In the genomic region with DNA sequence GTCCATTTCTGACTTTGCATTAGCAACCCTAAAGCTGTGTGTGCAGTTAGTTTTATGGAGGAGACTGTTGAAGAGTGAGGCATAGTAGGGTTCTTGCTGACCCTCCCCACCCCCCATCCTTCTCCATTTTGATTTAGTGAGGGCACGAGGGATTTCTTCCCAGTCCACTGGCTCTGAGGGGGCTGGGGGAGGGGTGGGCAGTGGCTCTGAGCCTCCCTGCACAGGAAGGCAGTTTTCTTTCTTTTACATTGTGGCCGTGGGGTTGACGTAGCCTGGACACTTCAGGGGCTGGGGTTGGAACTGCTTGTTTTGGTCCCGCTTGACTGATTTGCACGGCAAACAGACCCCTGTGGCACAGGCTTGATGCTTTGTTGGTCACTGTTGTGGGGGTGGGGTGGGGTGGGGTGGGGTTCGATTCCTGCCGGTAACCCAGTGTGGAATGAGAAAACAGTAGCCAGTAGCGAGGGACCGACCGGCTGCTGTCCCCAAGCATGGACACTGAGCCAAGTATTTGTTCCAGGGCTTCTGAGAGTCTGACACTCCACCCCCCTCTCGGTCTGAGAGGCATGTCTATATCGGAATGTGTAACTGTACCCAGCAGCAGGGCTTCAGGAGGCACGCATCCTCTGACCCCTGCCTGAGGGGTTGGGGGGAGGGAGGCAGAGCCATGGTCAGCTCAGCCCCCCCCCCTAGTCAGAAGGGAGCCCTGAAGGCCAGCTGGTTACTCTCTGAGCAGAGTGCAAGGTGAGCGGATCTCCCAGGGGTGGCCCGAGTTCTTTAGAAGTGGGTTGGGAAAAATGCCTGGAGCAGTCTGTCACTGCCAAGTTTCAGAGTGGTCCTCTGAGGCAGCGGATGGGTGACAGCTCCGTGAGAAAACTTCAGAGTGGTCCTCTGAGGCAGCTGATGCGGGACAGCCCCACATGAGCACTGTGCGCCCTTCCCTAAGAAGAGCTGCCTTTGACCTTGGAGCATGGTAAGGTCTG, we compare ENCODE assay signal across 8 mouse cellular contexts. TPM values are rescaled to one million over a fixed set of nuclear protein-coding genes. Genes with fewer than 3 reads are reported as not detected.
DNase-seq lines count a peak whose midpoint lies in the region; ATAC-seq lines count a peak whose summit lies in the region.

No protein-coding gene starts in this region.

- peak overlapping the region; percentile 45 for H3K4me2 ChIP-seq in forebrain, embryonic 12.5 days
- H3K4me2 ChIP-seq in liver, embryonic 13.5 days: peak overlapping the region; percentile 52
- peak overlapping the region; percentile 57 for H3K4me2 ChIP-seq in neural tube, embryonic 12.5 days (replicated peaks)

- peak overlapping the region; percentile 53 for H3K27ac ChIP-seq in forebrain, embryonic 12.5 days
- H3K27ac ChIP-seq in hindbrain, embryonic 10.5 days: peak overlapping the region; percentile 89
- peak overlapping the region; percentile 64 for H3K27ac ChIP-seq in liver, embryonic 13.5 days
- H3K27ac ChIP-seq in neural tube, embryonic 12.5 days: peak overlapping the region; percentile 38; the same call in 1 of the 2 replicates

- no peaks in the 10 kb centered on the region for H3K27me3 ChIP-seq in forebrain, embryonic 12.5 days
- H3K27me3 ChIP-seq in hindbrain, embryonic 10.5 days (ENCODE audit: insufficient read depth, poor library complexity, severe bottlenecking): no peaks in the 10 kb centered on the region
- no peaks in the 10 kb centered on the region for H3K27me3 ChIP-seq in liver, embryonic 13.5 days
- no peaks in the 10 kb centered on the region for H3K27me3 ChIP-seq in neural tube, embryonic 12.5 days (replicated peaks)

- H3K4me3 ChIP-seq in forebrain, embryonic 12.5 days (replicated peaks): peak overlapping the region; percentile 4; the same call in 1 of the 2 replicates
- H3K4me3 ChIP-seq in hindbrain, embryonic 10.5 days: peak overlapping the region; percentile 49
- peak overlapping the region; percentile 32 for H3K4me3 ChIP-seq in liver, embryonic 13.5 days (replicated peaks)
- peak overlapping the region; percentile 20 for H3K4me3 ChIP-seq in neural tube, embryonic 12.5 days

- 0 out of 2 replicates have a peak, but pooled peaks cover 2% of the 10 kb centered on the region for H3K9me3 ChIP-seq in forebrain, embryonic 12.5 days
- 0 out of 2 replicates have a peak, but pooled peaks cover 3% of the 10 kb centered on the region for H3K9me3 ChIP-seq in hindbrain, embryonic 10.5 days
- no peaks in the 10 kb centered on the region for H3K9me3 ChIP-seq in liver, embryonic 13.5 days (replicated peaks)
- H3K9me3 ChIP-seq in neural tube, embryonic 12.5 days: no peaks in the 10 kb centered on the region

- DNase-seq in cerebellum, postnatal 14 days: peak; percentile 60 to 62
- peak; percentile 61 for DNase-seq in hindbrain, embryonic 10.5 days (ENCODE audit: low spot score)
- DNase-seq in liver, embryonic 13.5 days: no peak
- DNase-seq in thymus, postnatal 36 days: no peak
- DNase-seq in urinary bladder, postnatal 14 days (ENCODE audit: low spot score): no peak
- no peak for DNase-seq in MN1 (ENCODE audit: low spot score)

- H3K4me1 ChIP-seq in forebrain, embryonic 12.5 days: peaks cover 53% of the 10 kb centered on the region
- H3K4me1 ChIP-seq in hindbrain, embryonic 10.5 days (replicated peaks): peaks cover 84% of the 10 kb centered on the region
- peaks cover 76% of the 10 kb centered on the region for H3K4me1 ChIP-seq in liver, embryonic 13.5 days (replicated peaks)
- H3K4me1 ChIP-seq in neural tube, embryonic 12.5 days: peaks cover 53% of the 10 kb centered on the region

- peak; percentile 51; the same call in 1 of the 2 replicates for ATAC-seq in forebrain, embryonic 12.5 days (ENCODE audit: low FRiP score)
- ATAC-seq in liver, embryonic 13.5 days (ENCODE audit: low read depth): no peak
- ATAC-seq in neural tube, embryonic 12.5 days (ENCODE audit: low FRiP score, low read depth): peak; percentile 67

- peak overlapping the region; percentile 44; the same call in 1 of the 2 replicates for H3K9ac ChIP-seq in forebrain, embryonic 12.5 days
- H3K9ac ChIP-seq in liver, embryonic 13.5 days: peak overlapping the region; percentile 36
- H3K9ac ChIP-seq in neural tube, embryonic 12.5 days: peak overlapping the region; percentile 52

- H3K36me3 ChIP-seq in forebrain, embryonic 12.5 days (replicated peaks): peaks cover 13% of the 10 kb centered on the region
- H3K36me3 ChIP-seq in hindbrain, embryonic 10.5 days: peaks cover 25% of the 10 kb centered on the region
- peaks cover 6% of the 10 kb centered on the region; the same call in 1 of the 2 replicates for H3K36me3 ChIP-seq in liver, embryonic 13.5 days
- H3K36me3 ChIP-seq in neural tube, embryonic 12.5 days: peaks cover 9% of the 10 kb centered on the region; the same call in 1 of the 2 replicates

- WGBS in forebrain, embryonic 12.5 days: 23% methylated on average over 19 of the region's 19 CpGs
- 20% methylated on average over 19 of the region's 19 CpGs for WGBS in hindbrain, embryonic 10.5 days
- 67% methylated on average over 19 of the region's 19 CpGs for WGBS in liver, embryonic 13.5 days (ENCODE audit: insufficient replicate concordance)
- WGBS in neural tube, embryonic 12.5 days: 20% methylated on average over 19 of the region's 19 CpGs

RNA-seq across cellular contexts. Expression of a gene that starts 25.2 kb away (rescaled TPM):
- polyA plus RNA-seq in forebrain, embryonic 12.5 days (2016; fragmentation: Nextera tagmentation; extraction: Ambion mirVana): 43.2 and 44.5 TPM in 2 replicates
- 48.2 and 54.4 TPM in 2 replicates for polyA plus RNA-seq in hindbrain, embryonic 10.5 days (2016; fragmentation: Nextera tagmentation; extraction: Ambion mirVana)
- 14.9 and 17.3 TPM in 2 replicates for polyA plus RNA-seq in liver, embryonic 13.5 days (2015; fragmentation: Nextera tagmentation; extraction: Ambion mirVana)
- polyA plus RNA-seq in neural tube, embryonic 12.5 days (2016; fragmentation: Nextera tagmentation; extraction: Ambion mirVana): 53.4 and 54.8 TPM in 2 replicates

RNA-seq across cellular contexts. Expression of a gene that starts 48.9 kb away (rescaled TPM):
- not detected in 2 replicates for polyA plus RNA-seq in forebrain, embryonic 12.5 days (2016; fragmentation: Nextera tagmentation; extraction: Ambion mirVana)
- not detected in 2 replicates for polyA plus RNA-seq in hindbrain, embryonic 10.5 days (2016; fragmentation: Nextera tagmentation; extraction: Ambion mirVana)
- polyA plus RNA-seq in liver, embryonic 13.5 days (2015; fragmentation: Nextera tagmentation; extraction: Ambion mirVana): 0.07 TPM in 1 of 2 replicates, not detected in the other
- polyA plus RNA-seq in neural tube, embryonic 12.5 days (2016; fragmentation: Nextera tagmentation; extraction: Ambion mirVana): not detected in 2 replicates

RNA-seq across cellular contexts. Expression of a gene that starts 50.9 kb away (rescaled TPM):
- 12.2 and 14.6 TPM in 2 replicates for polyA plus RNA-seq in forebrain, embryonic 12.5 days (2016; fragmentation: Nextera tagmentation; extraction: Ambion mirVana)
- 12.9 and 17.9 TPM in 2 replicates for polyA plus RNA-seq in hindbrain, embryonic 10.5 days (2016; fragmentation: Nextera tagmentation; extraction: Ambion mirVana)
- 18.3 and 19.8 TPM in 2 replicates for polyA plus RNA-seq in liver, embryonic 13.5 days (2015; fragmentation: Nextera tagmentation; extraction: Ambion mirVana)
- polyA plus RNA-seq in neural tube, embryonic 12.5 days (2016; fragmentation: Nextera tagmentation; extraction: Ambion mirVana): 11.4 and 12.2 TPM in 2 replicates

RNA-seq across cellular contexts. Expression of a gene that starts 51.1 kb away (rescaled TPM):
- polyA plus RNA-seq in forebrain, embryonic 12.5 days (2016; fragmentation: Nextera tagmentation; extraction: Ambion mirVana): 216 and 224 TPM in 2 replicates
- 203 and 209 TPM in 2 replicates for polyA plus RNA-seq in hindbrain, embryonic 10.5 days (2016; fragmentation: Nextera tagmentation; extraction: Ambion mirVana)
- 29.8 and 32.1 TPM in 2 replicates for polyA plus RNA-seq in liver, embryonic 13.5 days (2015; fragmentation: Nextera tagmentation; extraction: Ambion mirVana)
- 190 and 194 TPM in 2 replicates for polyA plus RNA-seq in neural tube, embryonic 12.5 days (2016; fragmentation: Nextera tagmentation; extraction: Ambion mirVana)

Comparison
In these comparisons a context has a peak if more than half of its experiments do, and no peak if none do; other contexts are left out.
1. DNase-seq: peak in cerebellum, postnatal 14 days (2 of 2) and hindbrain, embryonic 10.5 days (single experiment); none in liver, embryonic 13.5 days (single experiment), thymus, postnatal 36 days (0 of 2), urinary bladder, postnatal 14 days (single experiment) and MN1 (single experiment).
2. H3K27ac ChIP-seq: peak in every context shown above with its lines; median percentile 89 in hindbrain, embryonic 10.5 days; 64 in liver, embryonic 13.5 days; 53 in forebrain, embryonic 12.5 days; 38 in neural tube, embryonic 12.5 days.
3. Peak in every context shown above with its lines, with median percentiles within 50 percentile points of each other: H3K4me2 ChIP-seq, H3K4me3 ChIP-seq and H3K9ac ChIP-seq.